Mouse (Mus musculus): ENCODE data around the gene Igsf8. TPM values are rescaled to one million over a fixed set of nuclear protein-coding genes. Genes with fewer than 3 reads are reported as not detected.

Igsf8 gene
- total RNA-seq, 2 experiments from 2014 or later = 253 to 300 TPM

- no peak for DNase-seq (ENCODE audit: low spot score in 2 of 2)
- intact Hi-C loops (cut with DNase I) = loop anchor here (10.0 kb wide), 1 partner anchor 293 kb away; the partner anchor contains the start of gene Vangl2
Measured at GRCm38 (mm10) chr1:172317431-172317830, 56.0 kb downstream of the Igsf8 start.

- intact Hi-C loops (cut with DNase I) = loop anchor here (10.0 kb wide), 1 partner anchor 293 kb away; the partner anchor contains the start of gene Vangl2
Measured at GRCm38 (mm10) chr1:172317946-172318345, 56.5 kb downstream of the Igsf8 start.

GRCm38 (mm10) chr1:172318424-172319035 is 57.1 kb downstream of the Igsf8 start:
- peak in 1 of 2 experiments; percentile 60 for DNase-seq (ENCODE audit: low spot score in 2 of 2)
- intact Hi-C loops (cut with DNase I) = loop anchor here (10.0 kb wide), 1 partner anchor 294 kb away; the partner anchor contains the start of gene Vangl2

More at GRCm38 (mm10) chr1:172317946-172318345, 56.5 kb downstream of the Igsf8 start:
- DNase-seq (ENCODE audit: low spot score in 2 of 2) = peak in 1 of 2 experiments; percentile 32

DNA sequence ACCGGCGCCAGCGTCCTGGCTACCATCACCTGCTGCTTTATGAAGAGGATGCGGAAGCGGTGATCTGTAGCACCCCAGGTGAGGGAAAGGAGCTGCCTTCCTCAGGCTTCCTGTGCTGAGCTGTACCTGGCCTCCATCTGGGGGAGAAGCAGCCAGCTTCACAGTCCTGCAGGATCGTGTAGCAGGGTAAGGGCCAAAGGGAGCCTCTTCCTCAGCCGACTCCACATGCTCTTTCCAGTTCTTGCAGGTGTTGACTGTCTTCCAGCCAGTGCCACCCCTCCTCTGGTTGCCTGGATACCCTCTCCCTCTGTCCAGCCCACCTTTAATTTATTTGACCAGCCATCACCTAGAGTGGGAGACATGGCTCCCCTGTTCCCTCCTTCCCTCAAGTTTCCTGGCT is 57.9 kb downstream of the Igsf8 start:
- intact Hi-C loops (cut with DNase I) = loop anchor here (10.0 kb wide), 1 partner anchor 295 kb away; the partner anchor contains the start of gene Vangl2
- DNase-seq (ENCODE audit: low spot score in 2 of 2) = peak in 1 of 2 experiments; percentile 56

DNA sequence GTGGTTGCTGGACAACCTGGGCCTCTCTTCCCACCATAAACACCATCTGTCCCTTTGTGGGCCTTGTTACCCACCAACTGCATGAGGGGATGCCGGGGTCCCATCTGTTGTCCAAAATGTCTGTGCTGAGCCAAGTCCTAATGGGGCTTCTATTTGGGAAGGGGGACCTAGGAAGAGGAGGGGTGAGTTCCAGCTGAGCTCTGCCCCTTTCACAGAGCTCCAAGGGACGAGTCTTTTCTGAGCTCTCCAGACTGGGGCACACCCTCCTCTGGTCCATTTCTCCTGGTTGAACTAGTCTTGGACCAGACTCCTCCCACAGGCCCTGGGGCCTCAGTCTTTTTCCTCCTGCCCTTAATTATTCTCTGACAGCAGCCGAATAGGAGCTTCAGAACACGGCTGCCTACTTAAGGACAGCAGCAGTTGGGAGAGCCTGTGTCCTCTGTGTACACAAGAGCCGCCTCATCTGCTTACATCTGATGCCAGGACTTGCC is 58.5 kb downstream of the Igsf8 start:
- intact Hi-C loops (cut with DNase I) = loop anchor here (10.0 kb wide), 1 partner anchor 295 kb away; the partner anchor contains the start of gene Vangl2
- peak; percentile 59 to 72 for DNase-seq (ENCODE audit: low spot score in 2 of 2)

- intact Hi-C loops (cut with DNase I) = no loop called here
- DNase-seq (ENCODE audit: low spot score in 2 of 2) = peak; percentile 47 to 55
Measured at GRCm38 (mm10) chr1:172322725-172323124, 61.3 kb downstream of the Igsf8 start.

DNA sequence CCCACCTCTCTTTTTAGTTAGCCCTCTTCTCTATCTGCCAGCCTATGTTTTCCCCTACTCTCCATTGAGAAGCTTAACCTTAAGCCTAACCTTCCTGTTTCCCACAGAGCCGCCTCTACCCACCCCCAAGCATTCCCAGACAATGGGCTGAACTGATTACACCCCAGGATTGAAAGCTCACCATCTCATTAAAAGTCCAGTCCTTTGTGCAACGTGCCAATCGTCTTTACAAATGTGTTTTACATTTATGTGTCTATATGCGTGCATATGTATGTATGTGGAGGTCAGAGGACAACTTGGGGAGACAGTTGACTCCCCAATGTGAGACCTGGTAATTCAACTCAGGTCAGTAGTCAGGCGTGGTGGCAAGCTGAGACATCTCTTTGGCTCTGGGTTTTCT is 61.9 kb downstream of the Igsf8 start:
- no peak for DNase-seq (ENCODE audit: low spot score in 2 of 2)
- intact Hi-C loops (cut with DNase I) = no loop called here

DNA sequence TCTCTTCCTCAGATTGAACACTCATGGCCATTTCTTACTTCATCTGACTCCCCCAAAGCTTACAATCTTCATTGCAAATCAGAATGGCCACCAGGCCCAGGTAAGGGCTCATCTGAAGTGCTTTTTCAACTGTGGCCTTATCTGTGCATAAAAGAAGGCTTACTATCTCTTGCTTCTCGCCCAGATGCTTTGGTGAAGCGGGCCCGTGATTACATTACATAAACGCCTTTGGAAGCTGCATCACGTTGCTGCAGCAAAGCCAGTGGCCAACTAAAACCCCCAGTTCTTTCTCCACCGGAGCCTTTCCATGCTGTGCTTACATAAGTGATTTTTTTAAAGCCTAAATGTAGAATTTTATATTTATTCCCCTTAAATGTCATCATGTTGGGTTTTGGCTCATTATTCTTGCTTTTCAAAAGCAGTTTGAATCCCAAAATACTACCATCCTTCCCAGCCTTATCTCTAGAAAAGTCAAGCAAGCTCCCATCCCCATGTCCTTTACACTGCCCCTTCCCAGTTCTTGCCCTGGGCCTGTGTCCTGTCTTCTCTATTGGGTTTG is 62.4 kb downstream of the Igsf8 start:
- peak; percentile 78 to 81 for DNase-seq (ENCODE audit: low spot score in 2 of 2)
- intact Hi-C loops (cut with DNase I) = no loop called here

DNA sequence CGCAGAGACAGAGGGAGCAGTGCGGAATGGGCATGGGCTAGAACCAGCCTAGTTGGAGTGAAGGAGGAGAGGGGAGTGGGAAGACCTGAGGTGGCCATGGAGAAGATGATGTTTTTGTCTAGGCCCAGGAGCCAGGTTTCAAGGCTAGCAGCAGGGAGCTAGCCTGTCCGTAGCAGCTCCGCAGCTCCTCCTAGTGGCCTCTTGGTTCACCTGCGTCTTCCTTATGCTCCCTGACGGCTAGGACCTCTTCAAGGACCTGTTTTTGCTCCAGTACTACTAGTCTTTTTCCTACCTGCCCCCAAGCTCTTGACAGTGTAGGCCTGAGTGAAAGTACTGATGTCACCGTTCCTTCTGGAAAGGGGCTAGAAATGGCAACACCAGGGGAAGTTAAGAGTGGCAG is 63.3 kb downstream of the Igsf8 start:
- DNase-seq (ENCODE audit: low spot score in 2 of 2) = peak; percentile 76 to 83
- intact Hi-C loops (cut with DNase I) = loop anchor here (5.0 kb wide), 1 partner anchor 38 kb away; no protein-coding TSS in a partner anchor

- DNase-seq (ENCODE audit: low spot score in 2 of 2) = peak; percentile 30 to 68
- intact Hi-C loops (cut with DNase I) = loop anchor here (5.0 kb wide), 1 partner anchor 36 kb away; no protein-coding TSS in a partner anchor
Measured at GRCm38 (mm10) chr1:172325680-172326535, 64.5 kb downstream of the Igsf8 start.

- no peak for DNase-seq (ENCODE audit: low spot score in 2 of 2)
- intact Hi-C loops (cut with DNase I) = loop anchor here (5.0 kb wide), 1 partner anchor 36 kb away; no protein-coding TSS in a partner anchor
Measured at GRCm38 (mm10) chr1:172326684-172327083, 65.2 kb downstream of the Igsf8 start.

DNA sequence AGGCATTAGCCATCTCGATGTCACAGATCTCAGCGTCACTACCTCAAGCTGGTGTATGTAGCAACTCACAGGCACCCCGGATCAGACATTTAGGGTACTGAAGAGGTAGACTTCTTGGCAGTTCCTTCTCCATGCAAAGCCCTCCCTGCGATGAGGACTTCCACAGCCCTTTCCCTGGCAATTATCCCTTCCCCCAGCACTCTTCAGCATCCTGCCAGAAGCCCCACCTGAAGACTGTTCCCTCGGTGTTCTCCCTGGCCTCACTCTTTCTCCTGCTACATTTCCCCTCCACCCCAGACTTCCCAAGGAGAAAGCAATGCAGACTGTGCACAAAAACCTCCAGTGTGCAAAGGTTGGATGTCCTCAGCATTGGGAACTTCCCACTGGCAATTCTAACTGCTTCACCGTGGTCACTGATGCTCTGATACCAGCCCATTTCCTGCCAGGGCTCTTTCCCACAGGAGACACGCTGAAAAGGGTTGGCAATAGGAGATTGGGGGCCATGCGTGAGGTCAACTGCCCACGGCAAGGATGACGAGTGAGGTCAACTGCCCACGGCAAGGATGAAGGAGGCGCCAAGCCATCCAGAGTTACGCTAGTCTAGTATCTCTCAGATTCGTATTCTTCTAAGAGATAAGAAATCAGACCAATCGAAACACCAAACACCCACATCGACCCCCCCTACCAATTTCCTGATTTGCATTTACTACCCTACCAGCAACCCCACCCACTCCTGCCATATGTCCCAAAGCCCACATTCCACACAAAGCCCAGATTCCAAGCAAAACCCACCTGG is 66.0 kb downstream of the Igsf8 start:
- intact Hi-C loops (cut with DNase I) = loop anchor here (5.0 kb wide), 1 partner anchor 35 kb away; no protein-coding TSS in a partner anchor
- peak; percentile 52 to 69 for DNase-seq (ENCODE audit: low spot score in 2 of 2)

GRCm38 (mm10) chr1:172328041-172328440 is 66.6 kb downstream of the Igsf8 start:
- intact Hi-C loops (cut with DNase I) = loop anchor here (5.0 kb wide), 1 partner anchor 34 kb away; no protein-coding TSS in a partner anchor
- no peak for DNase-seq (ENCODE audit: low spot score in 2 of 2)

- no peak for DNase-seq (ENCODE audit: low spot score in 2 of 2)
- intact Hi-C loops (cut with DNase I) = loop anchor here (5.0 kb wide), 1 partner anchor 34 kb away; no protein-coding TSS in a partner anchor
Measured at GRCm38 (mm10) chr1:172328461-172328860, 67.0 kb downstream of the Igsf8 start.

DNA sequence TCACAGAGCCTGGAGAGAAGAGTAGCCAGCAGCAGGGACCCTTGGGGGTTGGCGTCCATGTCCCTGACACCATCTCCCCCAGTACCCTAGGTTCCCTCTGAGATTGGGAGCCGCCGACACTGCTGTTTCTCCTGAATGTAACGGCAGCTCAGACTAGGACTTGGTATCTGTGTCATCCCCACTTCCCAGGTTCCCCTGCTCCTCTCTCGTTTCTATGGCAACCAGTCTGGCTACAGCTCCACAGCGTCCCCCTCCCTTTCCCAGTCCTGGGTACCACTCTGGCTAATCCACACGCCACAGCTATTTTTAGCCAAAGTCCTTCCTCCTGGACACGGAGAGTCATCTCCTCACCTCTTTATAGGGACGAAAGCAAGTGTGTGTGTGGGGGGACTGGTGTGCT is 67.7 kb downstream of the Igsf8 start, which contains the start of gene Kcnj9:
TSS of gene Kcnj9 (minus strand) at position 188 of the 400 bp plus-strand sequence.
- intact Hi-C loops (cut with DNase I) = loop anchor here (5.0 kb wide), 1 partner anchor 33 kb away; no protein-coding TSS in a partner anchor
- peak; percentile 83 to 84 for DNase-seq (ENCODE audit: low spot score in 2 of 2)

DNA sequence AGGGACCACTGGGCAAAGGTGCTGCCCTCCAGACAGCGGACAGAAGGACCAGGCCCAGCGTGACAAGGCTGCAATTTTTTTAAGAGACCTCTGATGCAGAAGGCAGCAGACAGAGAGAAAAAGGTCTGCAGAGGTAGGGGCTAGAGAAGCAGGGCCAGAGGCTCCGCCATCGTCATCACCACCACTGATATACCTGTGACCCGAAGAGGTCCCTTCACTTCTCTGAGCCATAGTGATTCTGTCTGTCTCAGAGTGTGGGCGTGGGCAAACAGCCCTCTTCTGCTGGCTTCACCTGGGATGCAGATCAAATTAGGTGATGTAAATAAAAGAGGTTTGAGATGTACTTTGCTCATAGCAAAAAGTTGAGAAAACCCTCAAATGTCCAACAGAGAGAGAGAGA is 68.2 kb downstream of the Igsf8 start:
- intact Hi-C loops (cut with DNase I) = loop anchor here (5.0 kb wide), 1 partner anchor 33 kb away; no protein-coding TSS in a partner anchor
- DNase-seq (ENCODE audit: low spot score in 2 of 2) = no peak

DNA sequence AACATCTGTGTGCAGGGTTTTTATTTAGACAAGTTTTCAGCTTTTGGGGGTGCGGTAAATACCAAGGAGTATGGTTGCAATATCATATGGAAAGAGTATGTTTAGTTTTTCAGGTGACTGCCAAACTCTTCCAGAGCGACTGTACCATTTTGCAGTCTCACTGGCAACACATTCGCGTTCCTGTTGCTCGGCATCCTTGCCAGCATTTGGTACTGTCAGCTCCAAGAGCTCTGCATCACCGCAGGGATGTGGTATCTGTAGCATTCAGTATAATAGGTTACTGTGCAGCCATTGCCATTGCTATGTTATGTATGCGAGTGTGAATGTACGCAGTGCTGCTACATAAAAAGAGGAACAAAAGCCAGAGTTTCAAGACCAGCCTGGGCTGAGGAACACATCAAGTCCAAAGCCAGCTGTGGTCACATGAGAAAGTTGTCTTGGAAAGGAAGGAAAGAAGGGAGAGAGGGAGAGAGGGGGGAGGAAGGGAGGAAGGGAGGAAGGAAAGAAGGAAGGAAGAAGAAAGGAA is 70.0 kb downstream of the Igsf8 start:
- DNase-seq (ENCODE audit: low spot score in 2 of 2) = no peak

DNA sequence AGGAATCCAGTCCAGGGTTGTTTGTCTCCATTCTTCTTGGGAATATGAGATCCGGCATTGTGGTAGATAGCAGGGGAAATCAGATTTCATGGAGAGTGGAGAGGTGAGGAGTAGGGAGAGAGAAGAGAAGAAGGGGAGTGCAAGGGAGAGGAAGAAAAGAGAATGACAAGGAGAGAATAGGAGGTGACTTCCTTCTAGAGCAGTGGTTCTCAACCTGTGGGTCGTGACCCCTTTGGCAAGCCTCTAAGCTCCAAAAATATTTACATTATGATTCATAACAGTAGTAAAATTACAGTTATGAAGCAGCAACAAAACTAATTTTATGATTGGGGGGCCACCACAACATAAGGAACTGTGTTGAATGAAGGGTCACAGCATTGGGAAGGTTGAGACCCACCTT is 71.5 kb downstream of the Igsf8 start:
- no peak for DNase-seq (ENCODE audit: low spot score in 2 of 2)
- intact Hi-C loops (cut with DNase I) = no loop called here

More for the DNA sequence above, 70.0 kb downstream of the Igsf8 start:
- intact Hi-C loops (cut with DNase I) = no loop called here

All from left cerebral cortex, postnatal 36 days (tissue).